Mouse (Mus musculus) testis, postnatal 14 days (tissue): ENCODE measurements at regions not wholly inside any gene's neighbourhood (a gene's known extent, or its start where the extent isn't known, plus 50 kb on each side); places are given as distances from the start of the nearest gene placed in this dataset.

Experiments used
- DNase-seq: peaks from one replicate; pipeline ENCODE4 v3.0.0; 2021; ENCODE audit warnings: low spot score

GRCm38 (mm10) chr6:91573487-91573886, 57.8 kb downstream of the Lsm3 start:
- DNase-seq: no peak

DNA sequence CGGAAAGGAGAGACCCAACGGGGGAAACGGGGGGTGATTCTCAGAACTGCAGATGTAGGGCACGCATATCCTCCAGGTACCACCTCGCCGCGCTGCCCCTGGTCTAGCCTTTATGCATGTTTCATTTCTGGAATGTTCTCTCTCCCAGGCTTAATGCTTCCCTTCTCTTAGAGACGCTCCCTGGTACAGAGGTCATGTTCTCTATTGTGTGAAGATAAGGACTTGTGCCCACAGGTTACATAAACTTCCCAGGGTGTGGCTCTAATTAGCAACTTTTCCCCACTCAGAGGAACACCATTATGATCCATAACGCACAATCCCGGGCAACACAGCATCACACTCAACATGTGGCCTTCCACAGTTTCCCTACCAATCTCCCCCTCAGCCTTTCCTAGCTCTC, 58.7 kb downstream of the Lsm3 start:
- DNase-seq: no peak

- peak; percentile 39 for DNase-seq
Measured at GRCm38 (mm10) chr6:91575662-91576364, 60.1 kb downstream of the Lsm3 start.

GRCm38 (mm10) chr6:91576906-91577305, 61.2 kb downstream of the Lsm3 start:
- no peak for DNase-seq

- no peak for DNase-seq
Measured at GRCm38 (mm10) chr6:91579666-91580065, 63.9 kb downstream of the Lsm3 start.

DNA sequence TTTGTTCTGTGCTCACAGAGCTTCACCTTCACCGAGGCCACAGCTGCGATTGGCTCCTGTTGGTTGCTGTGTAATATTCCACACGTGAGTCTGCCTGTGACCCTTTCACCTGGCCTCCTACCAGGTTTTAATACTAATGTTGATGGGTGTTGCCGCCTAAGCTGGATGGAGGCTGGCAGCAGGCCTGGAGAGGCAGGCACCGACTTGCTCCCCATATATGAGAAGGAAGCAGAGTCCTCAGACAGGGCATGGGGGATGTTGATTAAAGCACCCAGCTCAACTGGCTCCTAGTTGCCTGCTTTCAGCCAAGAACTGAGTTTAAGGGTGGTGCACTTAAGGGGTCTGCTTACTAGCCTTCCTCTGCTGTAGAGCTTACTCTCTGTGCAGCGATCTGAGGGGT, 64.9 kb downstream of the Lsm3 start:
- DNase-seq: no peak

DNA sequence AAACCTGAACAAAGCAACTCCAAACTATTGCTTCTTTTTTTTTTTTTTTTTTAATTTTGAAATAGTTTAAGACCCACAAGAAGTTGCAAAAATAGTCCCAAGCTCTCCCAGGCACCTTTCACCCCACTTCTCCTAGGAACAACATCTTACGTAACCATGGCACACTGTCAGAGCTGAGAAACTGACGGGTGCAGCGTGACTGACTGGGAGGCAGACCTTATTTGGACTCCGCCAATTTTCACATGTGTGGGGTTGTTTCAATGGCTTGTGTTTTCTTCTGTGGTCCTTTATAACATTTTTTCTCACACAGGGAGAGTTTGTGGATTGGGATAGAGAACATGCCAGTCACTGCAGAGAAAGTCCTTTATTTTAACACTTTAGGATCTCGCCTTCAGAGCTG, 66.6 kb downstream of the Lsm3 start:
- no peak for DNase-seq

GRCm38 (mm10) chr6:91583346-91583745, 67.6 kb downstream of the Lsm3 start:
- no peak for DNase-seq

DNA sequence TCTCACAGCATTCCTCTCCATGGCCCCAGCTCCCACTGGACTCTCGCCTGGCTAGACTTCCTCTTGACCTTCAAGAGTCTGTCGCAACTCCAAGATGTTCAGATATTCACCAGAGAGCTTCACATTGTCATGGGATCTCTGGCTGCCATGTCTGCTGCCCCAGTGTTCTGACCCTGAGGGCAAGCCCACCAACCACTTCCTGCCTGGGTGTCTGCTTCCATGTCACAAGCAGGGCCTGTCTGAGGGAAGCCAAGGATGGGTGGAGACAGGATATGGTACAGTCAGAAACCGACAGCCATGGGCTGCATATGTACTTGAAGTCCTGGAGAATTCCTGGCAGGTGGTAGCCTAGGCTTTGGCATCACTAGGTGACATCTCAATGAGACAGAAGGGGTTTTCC, 69.8 kb downstream of the Lsm3 start:
- DNase-seq: no peak

DNA sequence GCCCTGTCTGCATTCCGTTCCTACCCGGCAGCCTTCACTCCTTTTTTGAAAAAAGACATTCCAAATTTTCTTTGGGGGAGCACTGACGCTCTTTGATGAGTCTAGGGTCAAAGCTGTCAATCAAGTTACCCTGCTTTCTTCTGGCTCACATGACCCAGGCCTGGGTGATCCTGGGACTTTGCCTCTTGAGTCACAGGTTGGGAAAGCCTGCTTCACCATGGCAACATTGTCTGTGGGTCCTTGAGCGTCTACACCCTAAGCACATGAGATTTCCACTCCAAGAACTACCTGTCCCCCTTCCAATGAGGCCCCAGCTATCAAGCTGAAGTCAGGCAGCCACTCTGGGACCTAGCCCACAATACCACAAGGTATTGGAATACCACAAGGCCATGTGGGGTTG, 73.5 kb downstream of the Lsm3 start:
- DNase-seq: no peak

GRCm38 (mm10) chr6:91590395-91590794, 74.7 kb downstream of the Lsm3 start:
- DNase-seq: no peak

GRCm38 (mm10) chr6:91590806-91591571, 75.3 kb downstream of the Lsm3 start:
- DNase-seq: no peak

DNA sequence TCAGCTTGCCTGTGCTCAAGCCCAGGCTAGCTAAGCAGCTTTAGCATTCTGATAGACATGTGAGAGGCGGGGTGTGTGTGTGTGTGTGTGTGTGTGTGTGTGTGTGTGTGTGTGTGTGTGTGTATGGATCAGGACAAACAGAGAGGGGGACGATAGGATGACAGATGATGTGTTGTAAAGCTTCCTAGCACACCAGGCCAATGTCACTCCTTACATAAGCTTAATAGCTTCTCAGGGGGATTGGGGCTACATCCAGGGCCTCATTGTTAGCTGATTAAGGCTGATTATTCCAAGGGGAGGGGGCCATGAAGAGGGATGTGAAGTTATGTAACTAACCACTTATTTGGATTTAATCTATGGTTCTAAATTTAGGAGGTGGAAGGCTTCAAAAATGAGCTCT, 76.9 kb downstream of the Lsm3 start:
- DNase-seq: no peak

- DNase-seq: peak; percentile 78
Measured at GRCm38 (mm10) chr6:91598942-91599341, 83.2 kb downstream of the Lsm3 start.

DNA sequence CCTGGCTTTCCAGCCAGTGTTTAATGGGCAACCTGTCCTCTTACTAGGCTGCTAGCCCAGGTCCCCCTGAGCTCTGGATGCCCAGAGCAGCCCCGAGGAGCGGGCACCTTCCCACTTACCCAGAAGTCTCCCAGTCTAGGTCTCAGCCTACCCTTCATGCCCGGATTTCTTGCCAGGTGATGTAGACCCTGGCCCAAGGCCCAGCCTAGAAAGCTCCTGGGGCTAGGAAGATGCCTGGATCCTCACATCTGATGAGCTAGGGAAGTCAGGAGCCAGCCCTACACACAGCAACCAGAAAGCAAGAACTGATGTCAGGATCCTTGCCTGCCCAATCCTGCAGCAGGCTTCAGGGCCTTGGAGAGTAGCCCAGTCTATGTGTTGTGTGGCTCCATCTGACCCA, 83.7 kb upstream of the Slc6a6 start:
- no peak for DNase-seq

DNA sequence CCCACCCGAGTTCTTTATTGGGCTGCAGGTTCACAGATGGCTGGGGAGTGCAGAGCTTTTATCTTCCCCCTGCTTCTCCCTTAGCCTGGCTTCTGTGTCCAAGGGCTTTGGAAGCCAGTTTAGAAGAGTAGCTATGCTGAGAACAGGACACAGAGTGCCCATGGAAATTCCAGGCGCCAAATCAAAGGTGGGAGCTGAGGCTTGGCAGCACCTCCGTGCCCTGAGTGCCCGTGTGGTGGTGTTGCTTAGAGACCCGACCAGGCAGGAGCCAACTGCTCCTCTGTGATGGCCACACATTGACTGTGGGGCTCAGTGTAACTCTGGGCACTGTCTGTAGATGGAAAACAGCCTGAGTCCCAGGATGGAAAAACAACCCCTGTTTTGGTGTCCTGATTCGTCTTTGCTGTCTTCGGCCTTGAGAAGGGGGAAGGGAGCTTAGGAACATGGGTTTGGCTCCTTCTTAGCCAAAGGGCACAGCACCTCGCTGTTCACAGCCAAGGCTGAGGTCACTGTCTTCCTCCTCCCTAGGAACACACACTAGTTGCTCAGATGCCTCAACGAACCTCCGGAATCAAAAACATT, 77.1 kb upstream of the Slc6a6 start:
- DNase-seq: peak; percentile 25

DNA sequence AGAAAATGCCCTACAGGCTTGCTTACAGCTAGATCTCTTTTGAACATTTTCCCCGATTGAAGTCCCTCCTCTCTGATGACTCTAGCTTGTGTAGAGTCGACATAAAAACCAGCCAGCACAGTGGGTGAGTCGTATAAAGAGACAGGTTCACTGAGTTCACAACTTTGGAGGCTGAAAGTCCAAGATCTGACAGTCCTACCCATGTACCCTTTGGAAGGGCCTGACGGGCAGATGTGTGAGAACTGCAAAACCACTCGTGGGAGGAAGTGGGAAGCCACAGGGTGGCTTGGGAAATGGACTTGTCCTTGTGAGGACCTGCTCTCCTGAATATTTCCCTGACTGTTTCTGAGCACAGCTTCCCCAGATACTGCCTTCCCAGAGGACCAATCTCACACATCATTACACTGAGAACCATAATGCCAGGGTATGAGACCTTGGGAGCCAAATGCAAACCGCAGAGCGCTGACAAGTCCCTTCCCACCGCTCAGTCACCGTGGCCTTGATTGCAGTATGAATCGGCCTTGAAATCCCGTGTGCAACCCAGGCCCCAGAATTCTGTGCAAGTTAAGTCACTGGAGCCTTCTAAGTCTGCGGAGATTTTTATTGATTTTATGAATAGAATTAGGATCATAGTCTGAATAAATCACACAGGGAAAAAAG, 76.1 kb upstream of the Slc6a6 start:
- DNase-seq: no peak

DNA sequence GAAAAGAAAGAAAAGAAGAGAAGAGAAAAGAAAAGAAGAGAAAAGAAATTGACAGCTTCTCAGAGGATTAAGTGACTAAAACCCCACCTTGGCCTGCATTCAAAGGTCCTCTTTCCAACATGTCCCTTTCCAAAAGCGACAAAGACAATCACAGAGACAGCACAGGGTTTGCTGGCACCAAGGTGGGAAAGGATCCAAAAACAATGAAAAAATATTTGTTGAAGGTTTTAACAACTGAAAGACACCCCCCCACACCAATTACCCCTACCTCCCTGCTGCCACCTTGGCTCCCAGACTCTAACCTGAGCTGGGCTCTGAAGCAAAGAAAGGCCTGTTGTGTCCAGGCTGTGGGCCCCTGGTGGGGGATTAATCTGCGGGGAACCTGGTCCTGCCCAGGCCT, 74.2 kb upstream of the Slc6a6 start:
- no peak for DNase-seq

- no peak for DNase-seq
Measured at GRCm38 (mm10) chr6:91615022-91615421, 68.8 kb upstream of the Slc6a6 start.

DNA sequence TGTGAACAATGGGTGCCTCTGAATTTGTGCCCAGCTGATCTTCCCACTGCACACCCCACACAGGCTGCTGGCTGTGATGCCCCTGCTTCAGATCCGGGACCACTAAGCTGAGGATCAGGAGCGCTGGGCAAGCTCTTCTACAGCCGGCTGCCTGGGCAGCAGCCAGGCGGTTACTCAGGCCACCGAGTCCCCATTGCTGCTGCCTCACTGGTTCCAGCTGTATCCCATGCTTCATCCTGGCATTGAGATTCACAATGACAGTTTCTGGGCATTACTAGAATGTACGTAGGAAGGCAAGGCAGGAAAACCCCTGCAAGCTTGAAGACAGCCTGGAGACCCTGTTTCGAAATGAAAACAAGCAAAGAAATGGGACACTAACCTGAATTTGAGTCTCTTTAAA, 67.3 kb upstream of the Slc6a6 start:
- no peak for DNase-seq

DNA sequence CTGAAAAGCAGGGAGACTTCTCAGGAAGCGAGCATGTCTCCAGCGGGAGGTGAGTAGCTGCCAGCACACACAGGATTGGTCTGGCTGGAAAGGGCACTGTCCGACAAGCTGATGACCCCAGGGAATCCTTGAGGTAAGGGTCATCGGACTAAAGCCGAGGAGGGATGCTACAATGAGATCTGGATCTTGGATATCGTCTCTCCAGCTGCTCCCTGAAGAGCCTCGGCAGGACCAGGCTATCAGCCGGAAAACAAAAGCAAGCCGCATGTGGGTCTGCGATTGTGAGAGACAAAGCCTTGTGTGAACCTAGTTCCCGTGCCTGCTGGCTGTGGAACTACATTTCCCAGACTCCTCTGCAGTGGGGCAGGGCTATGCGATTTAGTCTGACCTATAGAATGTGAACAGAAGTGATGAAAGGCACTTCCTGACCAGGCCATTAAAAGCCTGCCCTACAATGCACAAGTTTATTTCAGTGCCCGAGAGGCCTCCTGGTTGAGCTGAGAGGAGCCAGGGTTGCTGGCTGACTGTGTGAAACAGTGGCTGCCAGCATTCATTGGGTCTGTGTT, 66.7 kb upstream of the Slc6a6 start:
- DNase-seq: no peak

- DNase-seq: no peak
Measured at GRCm38 (mm10) chr6:91617685-91618084, 66.2 kb upstream of the Slc6a6 start.

DNA sequence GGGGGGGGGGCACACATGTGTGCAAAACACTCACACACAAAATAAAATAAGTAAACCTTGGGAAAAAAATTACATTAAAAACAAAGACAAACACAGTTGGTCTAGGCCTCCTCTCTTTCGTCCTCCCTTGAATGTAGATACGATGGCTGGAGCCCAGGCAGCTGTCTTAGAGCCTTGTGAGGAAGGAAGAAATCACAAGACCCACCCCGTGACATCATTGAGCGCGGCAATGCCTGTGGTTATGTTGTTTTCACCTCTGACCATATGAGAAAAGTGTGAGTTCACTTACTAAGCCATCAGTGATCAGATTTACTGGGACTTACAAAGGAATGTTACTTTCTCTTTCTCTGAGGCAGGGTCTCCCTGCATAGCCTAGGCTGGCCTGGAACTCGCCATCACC, 64.8 kb upstream of the Slc6a6 start:
- DNase-seq: no peak
